Mouse (Mus musculus) c-Kit-negative CD71-positive TER-119-positive erythroid progenitor cells, embryonic 14.5 days (primary cell): ENCODE results near the gene Elmo1.

Source experiments
- DNase-seq: peaks from one replicate; pipeline ENCODE4 v3.0.0-alpha.2; 2013; ENCODE audit warnings: low read depth, low spot score

Gene Elmo1

GRCm38 (mm10) chr13:20313345-20313744 is 222.9 kb downstream of the Elmo1 start:
- DNase-seq: no peak

- no peak for DNase-seq
These were observed 225.7 kb downstream of the Elmo1 start for GRCm38 (mm10) chr13:20316139-20316538.

GRCm38 (mm10) chr13:20318615-20319219 is 228.3 kb downstream of the Elmo1 start:
- DNase-seq: no peak

- no peak for DNase-seq
These were observed 229.8 kb downstream of the Elmo1 start for GRCm38 (mm10) chr13:20320232-20320631.

- no peak for DNase-seq
These were observed 233.1 kb downstream of the Elmo1 start for GRCm38 (mm10) chr13:20323478-20323877.

- DNase-seq: no peak
These were observed 236.7 kb downstream of the Elmo1 start for GRCm38 (mm10) chr13:20327064-20327463.

DNA sequence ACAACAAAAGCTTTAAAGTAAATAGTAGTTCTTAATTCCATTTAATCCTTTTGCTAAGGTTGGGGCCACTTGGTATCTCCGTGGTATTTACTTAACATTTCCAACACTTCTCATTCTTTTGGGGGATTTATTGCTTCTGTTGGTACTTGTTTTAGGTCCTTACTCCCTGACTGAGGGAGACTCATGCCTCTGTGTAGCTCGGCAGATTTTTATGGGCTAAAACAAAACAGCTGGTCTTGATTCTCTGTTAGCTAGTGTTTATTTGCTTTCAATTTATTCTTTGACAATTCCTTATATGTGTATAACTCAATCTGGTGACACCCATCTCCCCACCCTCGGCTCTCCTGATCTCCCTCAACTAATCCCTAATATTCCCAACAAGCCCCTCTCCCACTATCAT is 237.6 kb downstream of the Elmo1 start:
- no peak for DNase-seq

DNA sequence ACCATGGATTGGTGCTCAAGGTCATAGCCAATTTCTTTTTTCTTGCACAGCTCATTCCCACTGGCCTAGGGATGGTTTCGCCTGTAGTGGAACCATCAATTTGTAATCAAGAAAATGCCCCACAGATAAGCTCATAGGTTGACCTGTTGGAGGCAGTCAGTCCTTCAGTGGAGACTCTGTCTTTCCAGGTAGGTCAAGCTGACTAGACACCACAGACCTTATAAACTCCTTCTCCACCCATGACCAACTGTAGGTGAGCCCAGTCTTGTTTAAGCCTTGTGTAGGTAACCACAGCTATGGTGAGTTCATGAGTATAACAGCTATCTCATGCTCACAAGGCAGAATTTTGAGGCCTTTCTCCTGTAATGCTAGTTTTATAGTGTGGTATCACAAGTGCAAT is 238.3 kb downstream of the Elmo1 start:
- DNase-seq: no peak

DNA sequence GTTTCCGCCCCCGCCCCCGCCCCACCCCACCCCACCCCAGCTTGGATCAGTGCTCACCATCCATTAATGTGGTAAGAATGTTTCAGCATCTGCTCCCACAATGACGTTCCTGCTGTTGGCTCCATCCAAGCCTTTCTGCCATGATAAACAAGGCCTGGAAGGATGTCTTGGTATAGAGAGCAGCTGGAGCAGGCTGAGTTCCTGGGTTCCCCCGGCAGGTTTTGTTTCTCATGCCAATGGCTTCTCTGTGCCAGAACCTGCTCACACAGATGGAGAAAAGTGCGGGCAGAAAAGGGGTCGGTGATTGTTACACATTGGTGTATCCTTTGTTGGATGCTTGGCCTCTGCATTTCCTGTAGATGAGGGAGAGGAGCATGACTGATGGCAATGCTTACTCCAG is 240.6 kb downstream of the Elmo1 start:
- no peak for DNase-seq

DNA sequence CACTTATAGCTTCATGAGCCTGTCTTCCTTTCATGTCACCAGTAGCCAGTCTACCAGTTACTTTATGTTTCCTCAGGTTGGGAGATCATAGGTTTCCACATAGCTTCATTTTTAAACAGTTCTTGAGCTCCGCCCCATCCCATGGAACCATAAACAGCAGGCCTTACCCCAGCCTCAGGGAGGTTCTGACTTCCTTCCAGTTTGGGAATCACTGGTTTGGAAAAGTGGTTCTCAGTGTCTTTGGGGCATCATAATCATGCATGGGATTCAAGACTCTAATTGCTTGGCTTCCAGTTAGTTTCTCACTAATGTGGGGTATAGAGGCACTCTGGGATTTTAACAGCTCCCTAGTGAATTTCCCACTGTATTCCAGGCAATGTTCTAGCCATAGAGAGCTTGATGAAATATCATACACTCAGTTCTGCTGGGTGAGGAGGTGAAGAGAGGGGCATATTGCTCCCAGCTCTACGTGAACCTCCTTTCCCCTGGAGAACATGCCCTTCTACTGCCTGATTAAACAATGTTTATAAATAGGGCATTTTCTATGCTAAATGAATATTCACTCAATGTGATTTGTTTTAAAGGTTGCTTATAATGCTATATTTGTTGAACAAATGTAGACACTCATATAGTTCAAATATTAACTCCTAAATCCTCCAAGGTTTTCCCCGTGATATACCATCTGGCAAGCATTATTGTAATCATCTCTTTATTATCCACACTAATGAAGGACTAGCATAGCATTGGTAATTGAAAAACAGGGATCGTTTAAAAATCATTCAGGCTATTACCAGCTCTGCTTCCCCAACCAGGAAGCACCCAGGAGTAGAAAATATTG is 244.9 kb downstream of the Elmo1 start:
- DNase-seq: no peak

- no peak for DNase-seq
These were observed 245.6 kb downstream of the Elmo1 start for GRCm38 (mm10) chr13:20335889-20336497.

- no peak for DNase-seq
These were observed 252.5 kb downstream of the Elmo1 start for GRCm38 (mm10) chr13:20342881-20343280.

DNA sequence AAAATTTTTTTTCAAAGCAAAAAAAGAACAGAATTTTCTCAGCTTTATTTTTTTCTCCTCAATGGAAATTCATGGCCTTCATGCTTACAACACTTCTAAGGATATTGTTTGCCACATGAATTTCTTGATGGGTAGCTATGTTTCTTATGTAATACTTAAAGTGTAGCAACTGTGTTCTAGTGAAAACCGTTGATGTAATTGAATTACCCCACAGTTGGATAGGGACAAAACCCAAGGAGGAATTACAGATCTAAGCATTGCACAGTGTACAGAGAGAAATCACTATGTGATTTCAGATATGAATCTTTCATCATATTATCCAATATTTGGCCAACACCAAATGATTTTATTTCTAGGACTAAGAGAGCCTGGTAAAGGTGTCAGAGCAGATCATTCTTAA is 259.4 kb downstream of the Elmo1 start:
- DNase-seq: no peak

- DNase-seq: no peak
These were observed 262.2 kb downstream of the Elmo1 start for GRCm38 (mm10) chr13:20352631-20353030.

DNA sequence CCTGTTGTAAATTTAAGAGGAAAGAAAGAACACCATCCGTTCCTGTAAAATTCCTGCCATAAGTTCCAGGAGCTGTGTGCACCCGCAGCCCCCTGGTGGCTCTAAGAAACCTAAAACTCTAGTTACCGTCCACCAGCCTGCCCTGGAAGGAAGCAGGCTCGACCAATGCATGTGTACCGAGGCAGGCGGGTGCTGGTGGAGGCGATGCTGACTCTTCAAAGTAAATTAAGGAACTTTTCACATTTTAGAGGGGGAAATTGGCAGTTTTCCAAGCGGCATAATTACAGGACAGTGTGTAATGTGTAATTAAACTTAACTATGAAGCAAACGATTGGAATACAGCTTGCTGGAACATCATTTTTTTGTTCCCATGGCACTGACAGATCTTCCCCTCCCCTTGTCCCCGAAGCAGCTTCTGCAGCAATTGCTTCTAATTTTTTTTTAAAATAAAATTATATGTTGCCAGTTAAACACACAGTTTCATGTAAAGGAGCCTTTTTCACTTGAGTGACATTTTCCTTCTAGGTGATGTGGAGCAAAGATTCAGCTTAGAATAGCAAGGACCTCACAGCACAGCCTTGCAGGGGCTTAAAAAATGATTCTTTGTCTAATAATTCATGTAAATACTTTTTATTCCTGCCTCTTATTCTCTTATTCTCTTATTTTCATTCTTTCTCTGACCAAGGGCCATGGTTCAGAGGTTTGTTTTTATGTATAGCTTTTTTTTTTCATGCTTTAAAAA is 263.6 kb downstream of the Elmo1 start:
- DNase-seq: no peak

- no peak for DNase-seq
These were observed 264.2 kb downstream of the Elmo1 start for GRCm38 (mm10) chr13:20354604-20354999.

GRCm38 (mm10) chr13:20362541-20362940 is 272.1 kb downstream of the Elmo1 start:
- no peak for DNase-seq

DNA sequence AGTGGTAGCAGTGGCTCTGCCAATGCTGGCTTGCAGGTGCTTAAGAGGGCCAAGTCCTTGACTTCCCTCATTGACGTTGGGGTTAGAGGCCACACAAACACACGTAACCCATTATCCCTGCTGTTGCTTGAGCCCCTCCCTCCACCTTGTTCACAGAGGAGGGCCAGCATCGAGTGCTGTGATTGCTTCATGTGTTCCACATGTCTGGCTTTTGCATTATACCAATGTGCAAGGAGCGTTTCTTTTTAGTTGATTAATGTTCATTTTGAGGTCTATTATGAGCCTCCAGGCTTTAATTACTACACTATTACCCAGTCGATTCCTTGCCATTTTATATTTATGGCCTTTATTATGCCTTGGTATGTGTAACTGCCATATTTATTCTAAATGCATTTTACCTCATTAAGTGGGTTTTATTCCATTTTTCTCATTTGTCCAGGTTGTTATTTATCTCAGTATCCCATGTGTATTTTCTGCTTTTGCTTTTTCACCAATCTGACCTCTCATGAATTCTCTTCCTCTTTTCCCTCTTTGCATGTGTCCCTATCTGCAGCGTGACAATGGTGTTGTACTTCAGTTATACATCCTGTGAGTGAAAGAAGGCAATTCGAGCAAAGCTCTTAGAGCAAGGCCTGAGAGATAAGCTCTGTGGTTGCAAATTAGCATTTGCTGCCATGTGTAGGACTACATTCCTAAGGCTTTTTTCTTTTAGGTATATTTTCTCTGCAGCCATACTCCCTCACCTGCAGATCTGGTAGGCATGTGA is 275.6 kb downstream of the Elmo1 start:
- no peak for DNase-seq

DNA sequence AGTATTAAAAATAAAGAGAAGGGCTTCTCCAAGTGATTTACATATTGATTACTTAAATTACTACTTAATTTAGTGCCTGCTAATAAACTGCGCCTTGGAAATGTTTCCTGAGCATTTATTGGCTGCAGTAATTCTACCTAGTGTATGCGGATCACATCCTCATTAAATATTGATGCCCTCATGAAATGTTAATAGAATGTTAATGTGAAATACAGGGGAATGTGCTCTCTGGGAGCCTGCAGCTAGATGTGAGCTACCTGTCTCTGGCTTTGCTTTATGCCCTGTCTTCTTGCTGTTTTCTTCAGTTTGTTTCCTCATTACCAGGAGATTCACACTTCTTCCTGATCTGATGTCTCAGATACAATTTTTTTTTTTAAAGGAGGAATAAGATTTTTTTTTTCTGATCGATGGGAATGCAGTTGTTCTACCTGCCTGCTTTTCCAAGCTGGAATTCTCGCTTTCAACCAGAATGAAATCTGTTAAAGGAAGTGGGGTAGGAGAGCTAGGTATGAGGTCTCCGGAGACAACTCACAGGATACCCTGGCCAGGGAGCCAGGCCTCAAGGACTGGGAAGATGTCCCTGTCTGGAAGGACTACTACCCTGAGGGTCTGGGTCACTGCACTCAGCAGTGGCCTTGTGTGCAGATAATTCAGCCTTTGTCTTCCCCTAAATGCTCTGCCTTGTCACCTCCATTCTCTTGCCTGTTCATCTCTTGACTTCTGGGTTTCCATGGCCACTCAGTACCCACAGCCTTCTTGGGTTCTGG is 279.8 kb downstream of the Elmo1 start:
- no peak for DNase-seq

DNA sequence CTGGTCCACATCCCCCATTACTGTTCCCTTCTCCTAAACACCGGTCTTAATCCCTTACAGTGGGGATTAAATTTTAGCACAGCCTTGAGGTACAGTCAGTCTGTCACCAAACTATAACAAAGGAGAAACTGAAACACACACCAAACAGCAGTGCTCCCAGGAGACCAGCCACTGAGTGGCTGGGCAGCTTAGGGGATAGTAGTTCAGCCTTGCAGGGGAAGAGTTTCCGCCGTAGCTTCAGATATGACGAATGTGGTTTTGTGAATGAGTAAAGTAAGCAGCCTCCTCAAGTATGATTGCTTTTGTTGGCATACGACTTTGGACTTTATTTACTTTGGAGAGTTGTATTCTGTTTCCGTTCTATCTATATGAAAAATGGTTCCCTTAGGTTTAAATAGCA is 281.1 kb downstream of the Elmo1 start:
- no peak for DNase-seq

GRCm38 (mm10) chr13:20372335-20372734 is 281.9 kb downstream of the Elmo1 start:
- no peak for DNase-seq
